Mouse (Mus musculus) left cerebral cortex, adult 11 months (tissue): ENCODE data around the gene Tfap2b.

ENCODE experiments used
- DNase-seq: peaks from one replicate; pipeline ENCODE4 v3.0.0; 2022; ENCODE audit warnings: low spot score

The Tfap2b gene

DNA sequence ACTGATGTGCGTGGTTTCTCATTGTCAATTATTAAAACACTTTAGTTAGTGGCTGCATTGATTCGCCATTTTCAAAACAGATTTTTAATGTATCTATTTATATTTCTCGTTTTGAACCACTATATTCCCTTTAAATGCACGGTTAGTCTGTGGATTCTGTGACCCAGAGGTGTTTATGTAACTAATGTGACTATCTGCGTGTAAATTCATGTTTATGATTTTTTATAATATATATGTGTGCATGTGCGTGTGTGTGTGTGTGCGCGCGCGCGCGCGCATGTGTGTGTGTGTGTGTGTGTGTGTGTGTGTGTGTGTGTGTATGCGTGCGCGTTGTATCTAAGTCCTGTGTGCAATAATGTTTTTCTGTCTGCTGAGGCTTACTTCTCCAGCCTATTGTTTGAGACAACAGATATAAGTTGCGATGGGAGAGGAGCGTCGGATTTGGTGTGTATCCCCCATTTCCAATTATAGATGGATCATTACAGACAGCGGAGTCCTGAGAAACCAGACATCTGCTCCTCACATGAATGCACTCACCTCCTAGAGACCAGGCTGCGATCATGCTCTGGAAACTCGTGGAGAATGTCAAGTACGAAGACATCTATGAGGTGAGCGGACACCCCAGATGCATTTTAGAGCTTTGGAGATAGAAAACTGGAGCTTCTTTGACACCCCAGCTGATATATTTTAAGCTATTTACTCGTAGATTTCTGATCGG is at the start of gene Tfap2b:
Tfap2b (plus strand) TSS at position 274 of the 718 bp plus-strand sequence.
- DNase-seq: no peak

DNA sequence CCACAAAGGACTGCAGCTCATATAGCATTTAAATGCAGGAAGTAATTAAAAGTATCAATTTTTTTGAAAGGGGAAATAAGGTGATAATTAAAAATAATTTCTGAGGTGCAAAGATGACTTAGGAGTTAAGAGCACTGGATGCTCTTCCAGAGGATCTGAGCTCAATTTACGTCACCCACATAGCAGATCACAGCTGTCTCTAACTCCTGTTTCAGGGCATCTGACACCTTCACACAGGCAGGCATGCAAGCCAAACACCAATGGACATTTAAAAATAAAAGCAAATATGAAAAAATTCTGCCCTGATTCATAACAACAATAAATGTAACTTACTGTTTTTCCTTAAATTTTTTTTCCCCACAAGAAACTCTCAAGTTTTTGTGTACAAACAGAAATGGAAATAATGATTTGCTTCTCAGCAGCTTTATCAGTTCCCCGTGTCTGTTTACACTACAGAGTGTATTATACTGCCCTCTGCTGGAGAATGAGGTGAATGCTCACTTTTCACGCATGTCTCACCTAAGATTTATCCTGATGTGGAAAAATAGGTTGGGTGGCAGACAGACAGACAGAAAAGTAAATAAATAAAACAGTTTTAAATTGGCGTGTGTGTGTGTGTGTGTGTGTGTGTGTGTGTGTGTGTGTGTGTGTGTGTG is 29.8 kb upstream of the Tfap2b start:
- peak; percentile 7 for DNase-seq

DNA sequence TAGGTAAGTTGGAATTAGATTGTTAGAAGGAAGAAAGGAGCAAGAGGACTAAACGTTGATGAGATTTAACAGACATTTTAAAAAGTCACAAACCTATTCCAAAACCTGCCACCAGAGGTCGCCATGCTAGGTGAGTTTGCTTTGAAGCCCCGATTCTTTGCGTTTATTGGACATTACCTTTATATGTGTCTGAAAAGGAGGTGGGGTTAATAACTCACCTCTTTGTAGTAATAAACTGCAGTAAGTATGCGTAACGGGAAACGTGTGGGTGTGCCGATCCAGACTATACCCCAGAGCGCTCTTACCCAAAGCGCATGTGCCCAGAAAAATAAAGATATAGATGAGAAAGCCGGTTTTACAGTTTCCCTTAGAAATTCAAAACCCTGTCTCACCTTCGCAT is 3.1 kb upstream of the Tfap2b start:
- DNase-seq: peak; percentile 11

DNA sequence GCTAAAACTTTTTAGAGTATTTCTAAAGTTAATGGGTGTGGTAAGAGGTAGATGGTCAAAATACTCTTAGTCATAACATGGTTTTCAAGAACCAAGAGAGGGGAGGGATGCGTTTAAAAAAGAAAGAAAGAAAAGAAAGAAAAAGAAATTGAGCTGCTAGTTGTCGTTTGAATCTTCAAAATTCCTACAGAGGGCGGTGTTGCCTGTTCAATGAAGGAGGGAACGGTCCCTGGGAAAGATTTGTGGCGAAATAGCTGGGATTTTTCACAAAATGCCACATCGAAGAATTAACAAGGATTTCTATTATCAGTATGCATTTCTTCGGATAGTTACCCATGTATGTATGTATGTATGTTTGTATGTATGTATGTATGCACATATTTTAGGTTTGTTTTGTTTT is 2.5 kb upstream of the Tfap2b start:
- DNase-seq: no peak

DNA sequence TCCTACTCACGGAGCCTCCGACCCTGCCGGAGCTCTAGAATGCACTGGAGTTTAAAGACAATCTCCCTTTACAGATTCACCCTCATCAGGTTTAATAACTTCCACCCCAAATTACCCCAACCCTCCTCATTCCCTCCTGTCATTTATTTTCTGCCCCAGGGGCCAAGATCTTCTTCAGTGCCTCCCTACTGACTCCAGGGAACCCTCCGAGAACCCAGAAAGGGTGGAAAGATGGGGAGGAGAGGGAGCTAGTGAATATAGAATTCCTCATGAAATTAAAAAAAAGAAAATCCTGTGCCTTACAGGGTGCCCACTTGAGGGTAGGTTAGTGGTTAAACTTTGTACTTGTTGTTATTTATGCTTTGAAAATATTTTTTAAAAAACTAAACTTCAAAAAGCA is 1.1 kb upstream of the Tfap2b start:
- no peak for DNase-seq

DNA sequence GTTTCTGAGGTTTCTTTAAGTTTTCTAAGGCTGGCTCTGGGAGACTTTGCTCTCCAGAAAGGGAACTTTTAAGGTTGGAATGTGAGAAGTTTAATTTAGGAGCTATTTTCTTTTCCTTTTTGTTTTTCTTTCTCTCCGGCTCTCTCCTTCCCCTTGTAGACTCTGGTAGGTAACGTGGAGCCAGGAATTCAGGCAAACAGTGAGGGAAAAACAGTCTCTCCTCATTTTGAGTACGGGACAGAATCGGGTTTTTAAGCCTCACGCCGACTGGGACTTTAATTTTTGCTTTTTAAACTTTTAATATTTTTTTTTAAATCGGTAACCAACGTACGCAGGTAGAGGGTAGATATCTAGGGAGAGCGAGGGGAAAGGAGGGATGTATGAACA is 638 bp downstream of the Tfap2b start:
- no peak for DNase-seq

DNA sequence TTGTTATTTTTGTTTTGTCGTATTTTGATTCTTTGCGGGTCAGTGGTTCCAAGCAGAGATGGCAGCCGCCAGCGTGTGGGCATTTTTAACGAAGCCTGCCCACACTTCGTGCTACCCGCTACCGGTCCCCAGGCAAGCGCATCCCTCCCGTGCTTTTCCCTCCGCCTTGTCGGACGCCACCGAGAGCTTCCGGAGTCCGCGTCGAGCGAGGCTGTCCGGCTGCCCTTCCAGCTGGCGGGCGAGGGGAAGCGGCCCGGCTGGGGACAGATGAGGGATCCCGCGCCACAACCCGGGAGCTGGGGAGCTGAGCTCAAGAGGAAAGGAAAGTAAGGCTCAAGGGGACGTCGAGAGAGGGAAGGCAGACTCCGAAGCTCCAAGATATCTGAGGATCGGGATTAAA is 1.1 kb downstream of the Tfap2b start:
- DNase-seq: no peak

DNA sequence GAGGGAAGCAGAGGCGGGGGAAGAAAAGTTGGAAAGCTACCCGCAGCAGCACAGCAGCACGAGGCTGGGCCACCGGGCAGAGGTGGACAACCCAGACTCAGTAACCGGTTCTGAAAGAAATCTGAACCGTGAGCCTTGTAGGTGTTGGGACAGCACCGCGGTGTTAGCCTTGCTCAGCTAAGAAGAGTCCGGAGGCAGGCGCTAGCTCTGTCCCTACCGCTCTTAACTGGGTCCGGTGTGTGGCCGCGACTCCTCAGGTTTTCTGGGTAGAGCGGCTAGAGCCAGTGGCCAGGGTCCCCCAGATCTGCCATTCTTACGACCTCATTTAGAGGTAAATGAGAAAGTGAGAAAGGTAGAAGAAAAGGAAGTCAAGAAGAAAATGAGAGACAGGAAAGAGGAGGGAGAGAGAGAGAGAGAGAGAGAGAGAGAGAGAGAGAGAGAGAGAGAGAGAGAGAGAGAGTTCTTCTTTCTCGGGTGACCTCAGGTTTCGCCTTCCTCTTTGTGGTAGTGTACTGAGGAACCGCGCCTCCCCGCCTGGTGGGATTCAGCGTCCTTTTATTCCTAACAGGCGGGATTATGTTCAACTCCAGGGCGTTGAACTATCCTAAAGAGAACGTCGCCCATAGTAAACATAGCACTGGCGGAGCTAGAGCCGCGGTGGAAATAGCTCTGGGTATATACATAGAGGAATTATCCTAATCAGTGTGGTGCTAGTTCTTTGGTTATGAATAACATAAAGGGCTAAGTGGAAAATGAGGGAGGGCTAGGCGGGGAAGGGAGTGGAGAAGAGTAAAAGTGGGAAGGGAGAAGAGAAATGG is 1.7 kb downstream of the Tfap2b start:
- no peak for DNase-seq

DNA sequence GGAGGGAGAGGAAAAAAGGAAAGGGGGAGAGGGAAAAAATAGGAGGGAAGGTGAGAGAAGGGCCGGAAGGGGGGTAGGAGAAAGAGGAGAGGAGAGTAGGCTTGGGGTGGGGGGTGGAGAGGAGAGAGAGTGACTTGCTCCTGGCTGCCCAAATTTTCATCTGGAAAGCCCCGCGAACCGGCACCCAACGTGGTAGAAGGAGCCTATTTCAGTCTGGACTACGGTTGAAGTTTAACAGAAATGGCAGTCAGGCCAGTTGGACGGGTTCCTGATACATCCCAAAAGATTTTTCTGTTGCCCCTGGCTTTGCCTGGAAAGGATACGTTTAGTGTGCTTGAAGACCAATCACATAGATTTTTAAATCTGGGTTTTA is 2.3 kb downstream of the Tfap2b start:
- DNase-seq: no peak

DNA sequence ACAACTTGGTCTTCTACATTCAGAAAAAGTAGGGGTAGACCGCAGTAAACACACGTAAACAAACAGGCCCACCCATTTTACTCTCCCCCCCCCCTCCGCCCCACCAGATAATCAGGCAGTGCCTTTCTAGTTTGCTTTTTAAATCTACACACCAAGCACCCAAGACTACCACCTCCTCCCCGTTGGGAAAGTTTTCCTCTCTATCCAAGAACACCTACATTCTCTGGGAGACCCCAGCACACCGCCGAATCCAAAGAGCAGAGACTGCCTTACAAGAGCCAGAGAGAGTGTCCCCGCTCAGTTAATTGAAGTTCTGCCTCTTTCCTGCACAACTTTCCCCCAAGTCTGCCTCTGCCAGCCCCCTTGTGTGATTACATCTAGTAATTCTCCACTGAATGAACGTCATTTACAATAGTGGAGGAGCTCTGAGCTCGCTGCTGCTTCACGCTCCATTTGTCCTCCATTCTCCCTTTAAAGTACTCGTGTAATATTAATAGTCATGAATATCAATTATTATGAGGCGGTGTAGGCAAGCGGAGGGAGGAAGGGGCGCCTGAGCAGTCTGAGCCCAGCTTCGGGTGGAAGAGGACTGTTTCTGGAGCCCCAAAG is 2.9 kb downstream of the Tfap2b start:
- DNase-seq: no peak

DNA sequence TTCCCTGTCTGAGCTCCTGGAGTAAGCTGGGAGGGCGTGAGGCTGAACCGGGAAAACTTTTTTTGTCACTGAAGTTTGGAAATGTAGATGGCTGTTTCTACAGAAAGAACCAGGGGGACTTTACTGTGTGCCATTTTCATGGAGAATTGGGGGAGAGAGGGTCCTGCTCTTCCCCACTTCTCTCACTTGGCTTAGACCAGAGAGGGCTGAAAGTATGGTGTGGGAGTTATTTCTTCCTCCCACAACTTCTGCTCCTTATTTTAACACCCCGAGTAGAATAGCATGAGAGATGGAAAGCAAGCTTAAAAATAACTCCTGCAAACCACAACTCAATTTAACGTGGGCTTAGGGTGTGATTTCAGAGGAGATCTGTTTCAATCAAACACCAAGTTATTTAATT is 4.0 kb downstream of the Tfap2b start:
- no peak for DNase-seq

DNA sequence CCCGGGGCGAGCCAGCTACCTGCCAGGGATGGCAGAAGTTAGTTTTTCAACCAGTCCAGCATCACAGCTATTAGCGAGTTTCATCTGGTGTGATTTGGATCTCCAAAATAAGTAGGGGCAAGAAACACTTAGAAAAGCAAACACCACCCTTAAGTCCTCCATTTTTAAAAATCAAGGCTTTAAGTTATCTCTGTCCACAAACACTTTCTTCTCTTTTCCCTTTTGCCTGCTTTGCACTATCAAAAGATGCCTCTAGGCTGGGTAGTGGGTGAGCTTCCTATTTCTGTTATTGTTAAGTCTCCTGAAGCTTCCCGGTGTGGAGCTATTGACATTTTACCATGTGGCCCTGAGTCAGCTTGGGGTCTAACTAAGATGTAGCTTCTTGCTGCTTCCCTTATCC is 4.5 kb downstream of the Tfap2b start:
- DNase-seq: no peak

DNA sequence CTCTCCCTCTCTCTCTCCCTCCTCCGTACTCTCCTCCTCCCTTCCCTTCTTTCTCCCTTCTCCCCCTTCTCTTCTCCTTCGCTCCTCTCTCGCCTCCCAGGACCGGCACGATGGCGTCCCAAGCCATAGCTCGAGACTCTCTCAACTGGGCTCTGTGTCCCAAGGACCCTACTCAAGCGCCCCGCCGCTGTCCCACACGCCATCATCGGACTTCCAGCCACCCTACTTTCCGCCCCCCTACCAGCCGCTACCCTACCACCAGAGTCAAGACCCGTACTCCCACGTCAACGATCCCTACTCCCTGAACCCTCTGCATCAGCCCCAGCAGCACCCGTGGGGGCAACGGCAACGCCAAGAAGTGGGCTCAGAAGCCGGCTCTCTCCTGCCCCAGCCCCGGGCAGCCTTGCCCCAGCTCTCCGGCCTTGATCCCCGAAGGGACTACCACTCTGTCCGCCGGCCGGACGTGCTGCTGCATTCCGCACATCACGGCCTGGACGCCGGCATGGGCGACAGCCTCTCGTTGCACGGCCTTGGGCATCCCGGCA is 5.2 kb downstream of the Tfap2b start:
- no peak for DNase-seq

DNA sequence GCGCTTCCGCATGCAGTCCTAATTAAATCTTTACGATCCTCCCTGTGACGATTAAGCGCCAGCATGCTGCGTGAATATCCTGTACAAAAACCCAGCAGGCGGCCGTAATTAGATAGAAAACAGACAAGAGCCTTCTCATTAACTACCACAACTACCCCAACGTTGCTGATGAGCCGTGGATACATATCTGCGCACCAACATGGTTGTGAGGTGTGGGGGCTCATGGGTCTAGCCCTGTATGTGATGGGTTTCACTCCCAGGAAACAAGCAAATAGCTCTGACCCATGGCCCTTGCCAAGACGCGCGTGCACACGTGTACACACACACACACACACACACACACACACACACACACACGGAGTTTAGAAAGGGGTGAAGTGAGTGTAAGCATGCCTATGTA is 8.7 kb downstream of the Tfap2b start:
- DNase-seq: no peak

DNA sequence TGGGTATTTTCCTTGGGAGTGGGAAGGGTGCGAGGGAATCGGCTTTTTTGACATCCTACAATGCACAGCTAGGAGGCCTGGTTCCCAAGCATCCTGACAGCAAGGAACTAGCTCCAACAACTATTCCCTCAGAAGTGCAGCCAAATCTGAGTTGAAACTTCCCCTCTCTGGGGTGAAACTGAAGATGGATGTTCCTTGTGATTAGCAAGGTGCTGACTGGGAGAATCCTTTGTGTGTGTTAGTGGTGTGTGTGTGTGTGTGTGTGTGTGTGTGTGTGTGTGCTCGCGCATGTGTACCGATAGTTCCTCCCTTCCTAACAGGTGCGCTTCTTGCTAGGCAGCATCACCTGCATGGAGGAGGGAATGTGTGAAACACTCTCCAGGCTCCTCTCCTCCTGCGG is 9.5 kb downstream of the Tfap2b start:
- DNase-seq: no peak

DNA sequence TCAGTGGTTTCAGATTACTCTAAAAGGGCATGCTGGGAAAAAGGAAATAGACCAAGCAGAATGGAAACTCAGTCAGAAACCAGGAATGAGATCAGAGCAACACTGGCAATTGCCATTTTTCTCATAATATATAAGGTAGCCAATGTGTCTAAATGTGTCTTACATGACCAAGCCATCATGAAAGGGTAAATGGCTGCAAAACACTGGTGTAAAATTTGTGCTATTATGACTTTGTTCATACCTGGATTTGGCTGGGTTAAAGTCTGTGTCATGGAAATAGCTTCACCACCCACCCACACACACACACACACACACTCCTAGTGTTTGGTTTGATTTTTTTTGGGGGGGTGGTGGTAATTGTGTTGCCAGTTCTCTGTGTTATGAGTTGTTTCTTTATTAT is 10.7 kb downstream of the Tfap2b start:
- DNase-seq: no peak

DNA sequence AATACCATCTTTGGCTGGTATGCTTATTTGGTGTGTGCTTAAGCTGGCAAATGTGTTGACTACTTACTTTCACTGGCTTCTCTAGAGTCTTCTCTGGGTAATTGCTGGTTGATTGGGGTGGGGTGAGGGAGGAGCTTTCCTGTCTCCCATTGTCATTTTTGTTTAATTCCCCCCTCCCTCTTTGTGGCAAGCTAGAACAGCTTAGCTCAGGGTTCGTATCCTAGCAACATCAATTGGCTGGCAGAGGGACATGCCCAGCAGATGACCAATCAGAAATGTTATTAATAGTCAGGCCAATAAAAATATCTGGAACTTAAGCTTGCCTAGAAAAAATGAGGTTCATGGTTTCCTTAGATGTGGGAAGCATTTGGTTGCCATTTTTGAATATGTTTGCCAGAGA is 11.8 kb downstream of the Tfap2b start:
- no peak for DNase-seq

DNA sequence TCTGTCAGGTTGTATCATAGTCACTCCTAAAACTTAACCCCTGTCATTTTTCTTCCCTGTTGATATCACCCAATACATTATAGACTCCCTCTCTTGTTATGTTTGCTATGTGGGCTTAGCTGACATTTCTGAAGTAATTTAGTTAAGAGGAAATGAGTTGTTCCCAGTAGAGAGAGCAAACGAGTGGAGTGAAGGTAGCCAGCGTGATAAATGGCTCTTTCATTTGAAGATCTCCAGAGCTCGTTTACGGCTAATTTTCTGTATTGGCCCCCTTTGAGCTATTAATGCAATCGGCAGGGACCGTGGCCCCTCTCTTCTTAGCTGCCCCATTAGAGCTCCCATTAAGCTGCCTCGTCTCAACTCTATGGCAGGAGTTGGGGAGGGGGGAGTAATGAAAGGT is 12.9 kb downstream of the Tfap2b start:
- no peak for DNase-seq

DNA sequence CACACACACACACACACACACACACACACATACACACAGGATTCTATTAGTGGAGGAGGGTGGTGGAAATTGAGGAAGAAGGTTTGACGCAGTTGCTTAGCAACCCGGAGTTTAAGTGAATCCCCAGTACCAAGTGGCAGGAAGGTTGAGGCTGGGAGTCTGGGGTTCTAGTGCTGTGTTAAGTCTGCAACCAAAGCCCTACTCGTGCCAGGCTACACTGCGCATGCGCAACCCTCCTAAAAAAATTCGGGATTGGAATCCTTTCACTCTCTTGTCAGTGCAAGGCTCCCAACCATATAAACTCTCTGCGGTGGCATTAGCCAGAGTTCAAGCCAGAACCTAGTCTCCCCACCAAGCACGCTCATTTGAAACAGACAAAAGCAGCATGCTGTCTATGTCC is 18.0 kb downstream of the Tfap2b start:
- no peak for DNase-seq

DNA sequence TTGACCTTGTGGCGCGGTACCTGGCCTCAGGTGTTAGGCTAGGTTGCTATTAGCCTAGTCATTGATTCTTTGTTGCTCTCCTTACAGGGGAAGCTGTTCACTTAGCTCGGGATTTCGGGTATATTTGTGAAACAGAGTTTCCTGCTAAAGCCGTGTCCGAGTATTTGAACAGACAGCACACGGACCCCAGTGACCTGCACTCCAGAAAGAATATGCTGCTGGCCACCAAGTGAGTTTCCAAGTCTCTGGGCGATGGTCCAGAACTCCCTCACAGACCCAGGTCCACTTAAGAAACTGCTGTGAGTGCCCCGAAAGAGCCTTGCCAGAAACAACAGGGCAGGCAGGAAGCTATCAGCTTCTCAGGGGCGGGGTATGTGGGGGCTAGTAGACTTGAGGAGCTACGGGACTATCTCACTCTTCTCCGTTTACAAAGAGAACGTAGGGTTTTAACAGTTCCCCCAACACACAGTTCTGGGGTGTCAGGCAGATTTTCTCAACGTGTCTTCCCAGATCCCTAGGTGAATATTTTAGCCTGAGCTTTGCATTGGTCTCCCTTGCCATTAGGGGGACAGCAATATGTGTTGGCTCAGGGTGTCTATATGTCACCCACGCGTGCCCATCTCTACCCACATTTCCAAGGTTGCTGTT is 22.3 kb downstream of the Tfap2b start:
- DNase-seq: no peak

DNA sequence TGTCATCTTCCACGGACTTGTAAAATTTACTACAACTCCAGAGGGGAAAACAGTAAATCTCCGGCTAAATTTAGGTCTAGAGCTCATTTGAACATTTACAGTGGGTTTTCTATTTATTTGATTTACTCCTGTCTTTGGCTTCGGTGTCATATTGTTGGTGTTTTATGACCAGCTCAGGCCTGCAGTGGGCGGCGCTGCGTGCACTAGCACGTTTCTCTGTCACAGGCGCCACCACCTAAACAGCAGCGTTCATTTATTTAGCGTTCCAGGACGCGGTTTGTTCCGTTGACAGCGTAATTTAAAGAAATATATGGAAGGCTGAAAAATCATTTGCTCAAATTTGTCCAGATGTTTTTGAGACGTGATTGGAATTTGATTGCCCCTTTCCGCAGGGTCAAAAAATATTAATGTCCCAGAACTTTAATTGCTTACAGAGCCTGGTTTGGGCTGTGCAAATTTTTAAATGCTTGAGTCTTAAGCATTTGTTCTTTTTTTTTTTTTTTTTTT is 22.9 kb downstream of the Tfap2b start:
- no peak for DNase-seq

DNA sequence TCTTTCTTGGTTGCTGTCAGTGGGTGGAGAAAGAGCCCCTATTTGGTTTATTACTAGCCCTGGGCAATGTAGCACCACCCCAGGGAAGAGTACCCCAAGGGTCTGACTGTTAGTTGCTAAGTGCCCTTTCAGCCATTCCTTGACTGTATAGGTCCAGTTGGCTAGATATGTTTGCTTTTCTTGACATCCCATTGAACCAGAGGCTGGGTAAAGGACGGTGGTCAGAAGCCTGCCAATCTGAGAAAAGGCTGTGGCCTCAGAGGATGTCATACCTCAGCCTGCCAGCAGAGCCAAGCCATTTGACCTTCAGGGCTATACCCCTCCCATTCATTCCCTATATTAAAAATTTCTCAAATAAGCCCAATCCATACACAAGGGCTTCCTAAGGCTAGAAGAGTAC is 24.0 kb downstream of the Tfap2b start:
- DNase-seq: no peak
